9 mouse cellular contexts compared by ENCODE assay signal in genomic region chr16:6436445-6436844, GRCm38 (mm10).
DNase-seq lines count a peak whose midpoint lies in the region; ATAC-seq and TF ChIP-seq lines count a peak whose summit lies in the region.
"Had no signal": no experiment of that assay in that cellular context is flagged by ENCODE, and none has a peak within 500 bp of the region (broad histone marks: within the 10 kb centered on the region; RNA-seq: fewer than 3 reads in every experiment).

No protein-coding gene starts in this region.

- no peak overlapping the region for H3K9ac ChIP-seq in hindbrain, postnatal 0 days (replicated peaks; ENCODE audit: low read length)
- H3K9ac ChIP-seq in hindbrain, embryonic 14.5 days: no peak overlapping the region
- H3K9ac ChIP-seq in midbrain, embryonic 14.5 days (replicated peaks; ENCODE audit: low read length): no peak overlapping the region
- H3K9ac ChIP-seq in midbrain, embryonic 13.5 days (replicated peaks): no peak overlapping the region
- no peak overlapping the region for H3K9ac ChIP-seq in stomach, postnatal 0 days (ENCODE audit: low read length)
- H3K9ac ChIP-seq: liver, embryonic 14.5 days had no signal

- H3K9me3 ChIP-seq in hindbrain, postnatal 0 days (ENCODE audit: low read length): no peaks in the 10 kb centered on the region
- H3K9me3 ChIP-seq in hindbrain, embryonic 14.5 days (ENCODE audit: control insufficient read depth, low read length): no peaks in the 10 kb centered on the region
- H3K9me3 ChIP-seq in midbrain, embryonic 14.5 days (ENCODE audit: control insufficient read depth, low read length): no peaks in the 10 kb centered on the region
- no peaks in the 10 kb centered on the region for H3K9me3 ChIP-seq in midbrain, embryonic 13.5 days
- no peaks in the 10 kb centered on the region for H3K9me3 ChIP-seq in stomach, postnatal 0 days (ENCODE audit: control insufficient read depth, low read length)

- WGBS in hindbrain, postnatal 0 days: 61% methylated on average over 2 of the region's 2 CpGs
- 57% methylated on average over 2 of the region's 2 CpGs for WGBS in hindbrain, embryonic 14.5 days
- 62% methylated on average over 2 of the region's 2 CpGs for WGBS in midbrain, embryonic 14.5 days
- 63% methylated on average over 2 of the region's 2 CpGs for WGBS in midbrain, embryonic 13.5 days
- 61% methylated on average over 2 of the region's 2 CpGs for WGBS in stomach, postnatal 0 days

- H3K27ac ChIP-seq in hindbrain, postnatal 0 days: no peak overlapping the region
- H3K27ac ChIP-seq in hindbrain, embryonic 14.5 days: no peak overlapping the region
- H3K27ac ChIP-seq in midbrain, embryonic 14.5 days (replicated peaks; ENCODE audit: low read depth, low read length): no peak overlapping the region
- no peak overlapping the region for H3K27ac ChIP-seq in midbrain, embryonic 13.5 days
- H3K27ac ChIP-seq in stomach, postnatal 0 days (replicated peaks): no peak overlapping the region
- H3K27ac ChIP-seq: liver, embryonic 14.5 days had no signal

- no peak for TF ChIP-seq EP300 in stomach, postnatal 0 days (optimal IDR thresholded peaks at IDR 0.05)

- no peak overlapping the region for H3K4me2 ChIP-seq in hindbrain, postnatal 0 days (ENCODE audit: low read depth, low read length)
- H3K4me2 ChIP-seq in hindbrain, embryonic 14.5 days (replicated peaks): no peak overlapping the region
- H3K4me2 ChIP-seq in midbrain, embryonic 14.5 days (ENCODE audit: low read length): no peak overlapping the region
- H3K4me2 ChIP-seq in midbrain, embryonic 13.5 days (replicated peaks): no peak overlapping the region
- H3K4me2 ChIP-seq in stomach, postnatal 0 days (replicated peaks; ENCODE audit: low read depth): no peak overlapping the region

- H3K36me3 ChIP-seq in hindbrain, postnatal 0 days (ENCODE audit: insufficient read depth, low read length): no peaks in the 10 kb centered on the region
- no peaks in the 10 kb centered on the region for H3K36me3 ChIP-seq in hindbrain, embryonic 14.5 days (replicated peaks; ENCODE audit: control insufficient read depth, insufficient read depth)
- no peaks in the 10 kb centered on the region for H3K36me3 ChIP-seq in midbrain, embryonic 14.5 days (ENCODE audit: control insufficient read depth, insufficient read depth, low read length)
- no peaks in the 10 kb centered on the region for H3K36me3 ChIP-seq in midbrain, embryonic 13.5 days
- no peaks in the 10 kb centered on the region for H3K36me3 ChIP-seq in stomach, postnatal 0 days (ENCODE audit: control insufficient read depth, insufficient read depth, low read length)

- H3K4me1 ChIP-seq in hindbrain, postnatal 0 days (ENCODE audit: insufficient read depth, low read length): no peaks in the 10 kb centered on the region
- H3K4me1 ChIP-seq in hindbrain, embryonic 14.5 days (replicated peaks; ENCODE audit: control insufficient read depth, insufficient read depth, low read length): no peaks in the 10 kb centered on the region
- 0 out of 2 replicates have a peak, but pooled peaks cover 2% of the 10 kb centered on the region for H3K4me1 ChIP-seq in midbrain, embryonic 14.5 days (ENCODE audit: control insufficient read depth, insufficient read depth, low read length)
- H3K4me1 ChIP-seq in midbrain, embryonic 13.5 days (replicated peaks): no peaks in the 10 kb centered on the region
- H3K4me1 ChIP-seq in stomach, postnatal 0 days (replicated peaks; ENCODE audit: control insufficient read depth, insufficient read depth): no peaks in the 10 kb centered on the region

- peak; percentile 63 for DNase-seq in hindbrain, postnatal 0 days (ENCODE audit: low spot score)
- no peak for DNase-seq in hindbrain, embryonic 14.5 days (ENCODE audit: low spot score)
- DNase-seq in midbrain, embryonic 14.5 days: peak; percentile 54
- peak; percentile 56 for DNase-seq in cerebellum, adult 8-10 months
- DNase-seq in stomach, postnatal 0 days (ENCODE audit: low spot score): no peak
- DNase-seq: adrenal gland, postnatal 36 days had no signal

- peak; percentile 67 for TF ChIP-seq CTCF in hindbrain, postnatal 0 days (IDR thresholded peaks at IDR 0.05; ENCODE audit: low read depth)
- TF ChIP-seq CTCF in stomach, postnatal 0 days (IDR thresholded peaks at IDR 0.05; ENCODE audit: low read depth): peak; percentile 12; the same call in 1 of the 2 replicates

- H3K27me3 ChIP-seq in hindbrain, postnatal 0 days (ENCODE audit: insufficient read depth, low read length): no peaks in the 10 kb centered on the region
- no peaks in the 10 kb centered on the region for H3K27me3 ChIP-seq in hindbrain, embryonic 14.5 days (ENCODE audit: control insufficient read depth, insufficient read depth, low read length)
- no peaks in the 10 kb centered on the region for H3K27me3 ChIP-seq in midbrain, embryonic 14.5 days (ENCODE audit: control insufficient read depth, insufficient read depth, low read length)
- no peaks in the 10 kb centered on the region for H3K27me3 ChIP-seq in midbrain, embryonic 13.5 days
- H3K27me3 ChIP-seq in stomach, postnatal 0 days (ENCODE audit: control insufficient read depth, insufficient read depth, low read length): no peaks in the 10 kb centered on the region

- no peak for ATAC-seq in hindbrain, postnatal 0 days
- no peak for ATAC-seq in hindbrain, embryonic 14.5 days (ENCODE audit: low FRiP score)
- ATAC-seq in midbrain, embryonic 14.5 days (ENCODE audit: low FRiP score, low TSS enrichment): no peak
- no peak for ATAC-seq in midbrain, embryonic 13.5 days
- no peak for ATAC-seq in stomach, postnatal 0 days (ENCODE audit: low FRiP score, low TSS enrichment)
- ATAC-seq in erythroblast, adult 5-6 weeks (replicated peaks; ENCODE audit: low FRiP score, poor library complexity, severe bottlenecking): no peak

- no peak overlapping the region for H3K4me3 ChIP-seq in hindbrain, postnatal 0 days (ENCODE audit: low read length)
- H3K4me3 ChIP-seq in hindbrain, embryonic 14.5 days (replicated peaks; ENCODE audit: low read length): no peak overlapping the region
- no peak overlapping the region for H3K4me3 ChIP-seq in midbrain, embryonic 14.5 days (replicated peaks; ENCODE audit: low read depth, low read length)
- H3K4me3 ChIP-seq in midbrain, embryonic 13.5 days (replicated peaks): no peak overlapping the region
- H3K4me3 ChIP-seq in stomach, postnatal 0 days (ENCODE audit: low read depth, low read length): no peak overlapping the region

Comparison
In these comparisons a context has a peak if more than half of its experiments do, and no peak if none do; other contexts are left out.
1. DNase-seq: peak in hindbrain, postnatal 0 days (single experiment), midbrain, embryonic 14.5 days (single experiment) and cerebellum, adult 8-10 months (single experiment); none in hindbrain, embryonic 14.5 days (single experiment) and stomach, postnatal 0 days (single experiment).